Mouse (Mus musculus) R1 (cell line): ENCODE data around the gene Plxdc2.

Experiments
- DNase-seq: peaks from one replicate; pipeline ENCODE4 v3.0.0-alpha.2; 2018; ENCODE audit warnings: low read depth, low spot score

Plxdc2 gene

DNA sequence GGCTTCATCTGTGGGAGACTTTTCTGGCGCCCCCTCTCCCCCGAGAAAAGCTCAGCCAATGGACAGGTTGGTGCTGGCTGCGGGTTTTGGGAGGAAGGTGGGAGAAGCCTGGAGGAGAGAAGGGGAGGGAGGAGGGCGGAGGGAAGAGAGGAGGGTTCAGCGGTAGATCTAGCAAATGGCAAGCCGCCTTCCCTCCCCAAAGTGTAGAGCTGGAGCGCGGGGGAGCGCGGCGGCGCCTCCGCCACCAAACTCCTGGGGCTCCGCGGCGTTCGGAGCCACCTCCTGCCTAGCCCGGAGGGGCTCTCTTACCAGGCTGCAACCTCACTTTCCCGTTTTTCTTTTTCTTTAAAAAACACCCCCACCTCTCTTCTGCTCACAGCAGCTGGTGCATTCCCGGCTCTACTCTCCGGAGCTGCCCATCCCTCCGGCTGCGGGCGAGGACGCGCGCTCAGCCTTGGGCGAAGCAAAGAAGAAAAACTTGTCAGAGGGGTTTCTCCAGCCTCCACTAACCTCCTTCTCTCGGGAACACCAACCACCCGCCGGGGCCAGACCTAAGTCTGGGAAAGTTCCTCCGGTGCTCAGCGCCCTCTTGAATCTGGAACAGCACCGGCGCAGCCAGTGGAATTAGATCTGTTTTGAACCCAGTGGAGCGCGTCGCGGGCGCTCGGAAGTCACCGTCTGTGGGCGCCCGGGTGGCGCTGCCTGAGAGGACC, at the start of gene Plxdc2:
Plxdc2 (plus strand) TSS at position 199 of the 713 bp plus-strand sequence.
- DNase-seq: peak; percentile 91

DNA sequence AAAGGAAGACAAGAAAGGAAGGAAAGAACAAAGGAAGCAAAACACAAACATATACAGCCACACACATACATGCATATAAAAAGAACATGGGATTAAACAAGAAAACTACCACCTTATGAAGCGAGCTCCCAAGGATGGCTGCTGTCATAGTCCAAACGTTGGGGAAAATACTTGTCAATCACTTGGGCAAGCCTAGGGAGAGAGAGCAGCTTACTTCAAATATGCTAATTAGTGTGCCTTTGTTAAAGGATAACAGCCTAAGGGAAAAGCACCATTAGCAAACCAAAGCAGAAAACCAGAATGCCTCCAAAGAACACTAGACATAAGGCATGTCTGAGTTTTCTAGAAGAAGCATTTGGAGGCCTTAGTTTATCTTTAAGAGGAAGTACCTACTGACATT, 45.7 kb upstream of the Plxdc2 start:
- peak; percentile 32 for DNase-seq

DNA sequence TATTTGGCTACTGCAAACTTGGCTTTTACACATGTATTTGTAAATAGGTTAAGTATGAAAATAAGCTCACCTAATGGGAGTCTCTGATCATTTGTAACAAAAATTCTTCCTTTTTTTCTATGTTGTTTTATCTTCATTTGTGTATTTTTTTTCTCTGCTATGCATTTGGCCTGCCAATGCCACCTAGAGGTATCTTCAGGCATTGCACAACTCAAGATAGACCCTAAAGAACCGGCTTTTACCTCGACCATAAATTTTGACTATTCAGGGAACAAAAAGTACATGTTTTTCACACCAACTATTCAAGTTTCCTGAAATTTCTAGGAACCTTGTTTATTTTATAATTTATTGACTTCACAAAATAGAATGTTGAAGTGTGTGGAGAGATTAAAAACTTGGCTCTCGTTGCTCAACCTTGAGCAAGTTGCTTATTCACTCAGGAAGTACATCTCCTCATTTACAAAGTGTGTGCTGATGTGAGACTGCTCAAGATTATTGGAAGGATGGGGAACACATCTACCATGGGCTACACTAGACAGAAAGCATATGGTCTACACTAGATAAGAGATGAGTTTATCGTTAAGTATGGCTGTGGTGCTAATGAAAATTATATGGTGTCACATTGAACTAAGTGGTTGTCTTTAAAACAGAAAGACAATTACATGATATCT, 43.6 kb upstream of the Plxdc2 start:
- DNase-seq: peak; percentile 37

DNA sequence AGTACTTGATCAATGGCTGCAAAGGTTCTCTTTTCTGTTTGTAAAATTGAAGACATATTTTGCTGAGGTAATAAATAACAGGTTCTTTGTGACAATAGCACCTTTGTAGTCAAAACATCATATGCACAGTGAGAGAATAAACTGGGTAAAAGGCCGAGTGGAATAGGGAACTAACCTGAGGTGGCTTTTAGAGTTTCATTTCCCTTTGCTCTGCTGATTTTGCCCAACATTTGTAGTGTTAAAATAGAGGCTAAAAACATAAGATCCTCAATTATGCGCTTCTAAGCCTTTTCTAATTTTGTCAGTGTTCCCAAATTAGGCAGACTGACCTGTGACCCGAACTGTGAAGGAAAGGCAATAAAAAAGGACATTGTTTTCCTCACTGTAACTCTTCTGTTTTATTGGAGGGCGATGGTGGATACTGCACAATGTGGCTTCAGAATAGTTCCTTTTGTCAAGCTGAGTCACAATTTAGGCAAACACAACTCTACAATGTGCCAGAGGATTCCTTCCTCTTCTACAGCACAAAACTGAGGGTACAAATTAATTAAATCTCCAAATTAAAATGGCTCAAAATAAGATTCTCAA, 20.8 kb upstream of the Plxdc2 start:
- DNase-seq: no peak

DNA sequence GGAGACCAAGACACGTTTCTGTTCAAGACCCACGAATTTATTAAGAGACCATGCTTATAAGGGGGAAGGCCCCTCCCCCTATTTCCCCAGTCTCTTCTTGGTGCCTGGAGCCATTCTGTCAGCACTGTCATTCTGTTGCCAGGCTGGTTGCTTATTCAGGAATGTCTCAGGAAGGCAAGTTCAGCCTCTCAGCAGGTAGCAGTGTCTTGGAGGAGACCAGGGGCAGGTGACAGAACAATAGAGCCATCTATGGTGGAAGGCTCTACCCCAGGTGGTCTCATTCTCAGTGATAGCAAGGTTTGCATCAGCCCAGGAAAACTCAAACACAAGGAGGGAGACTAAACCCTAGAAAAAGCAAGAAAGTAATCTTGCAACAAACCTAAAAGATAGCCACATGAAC, 11.5 kb upstream of the Plxdc2 start:
- peak; percentile 95 for DNase-seq

DNA sequence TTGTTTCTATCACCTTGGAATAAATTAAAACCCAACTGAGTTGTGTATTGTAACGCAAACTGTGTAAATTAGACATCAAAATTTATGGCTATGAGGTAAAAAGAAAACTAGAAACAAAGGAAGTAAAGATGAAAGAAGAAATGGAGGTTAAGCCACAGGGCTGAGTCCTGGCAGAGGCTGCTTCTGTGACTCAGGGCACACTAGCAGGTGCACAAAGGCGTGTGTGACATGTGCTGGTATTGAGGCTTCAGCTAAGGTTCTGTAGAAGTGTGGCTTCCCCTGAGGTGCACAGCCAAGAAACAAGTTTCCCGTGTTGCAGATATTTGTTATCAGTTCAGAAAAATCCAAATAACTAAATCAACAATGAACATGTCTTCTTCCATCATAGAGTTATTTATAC, 5.0 kb upstream of the Plxdc2 start:
- no peak for DNase-seq

DNA sequence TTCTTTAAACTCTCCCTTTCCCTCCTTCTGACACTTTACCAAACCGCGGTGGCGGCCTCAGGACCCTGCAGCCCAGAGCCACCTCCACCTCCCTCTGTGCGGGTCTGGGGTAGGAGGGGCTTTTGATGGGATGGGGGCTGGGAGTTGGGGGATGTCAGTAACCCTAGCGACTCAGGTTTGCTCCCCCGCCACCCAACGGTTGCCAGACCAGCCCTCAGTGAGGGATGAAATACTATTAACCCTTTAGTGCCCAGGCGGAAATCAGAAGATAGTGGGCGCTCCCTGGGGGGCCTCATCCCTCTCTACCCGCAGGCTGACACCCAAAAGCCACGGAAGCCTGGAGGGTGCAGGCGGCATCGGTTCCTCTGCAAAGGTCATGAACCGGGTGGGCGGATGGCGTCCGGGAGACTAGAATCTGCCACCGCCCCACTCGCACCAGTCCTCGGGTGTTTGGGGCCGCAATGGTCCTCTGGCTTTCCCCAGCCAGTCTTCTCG, 446 bp upstream of the Plxdc2 start:
- DNase-seq: peak; percentile 86

DNA sequence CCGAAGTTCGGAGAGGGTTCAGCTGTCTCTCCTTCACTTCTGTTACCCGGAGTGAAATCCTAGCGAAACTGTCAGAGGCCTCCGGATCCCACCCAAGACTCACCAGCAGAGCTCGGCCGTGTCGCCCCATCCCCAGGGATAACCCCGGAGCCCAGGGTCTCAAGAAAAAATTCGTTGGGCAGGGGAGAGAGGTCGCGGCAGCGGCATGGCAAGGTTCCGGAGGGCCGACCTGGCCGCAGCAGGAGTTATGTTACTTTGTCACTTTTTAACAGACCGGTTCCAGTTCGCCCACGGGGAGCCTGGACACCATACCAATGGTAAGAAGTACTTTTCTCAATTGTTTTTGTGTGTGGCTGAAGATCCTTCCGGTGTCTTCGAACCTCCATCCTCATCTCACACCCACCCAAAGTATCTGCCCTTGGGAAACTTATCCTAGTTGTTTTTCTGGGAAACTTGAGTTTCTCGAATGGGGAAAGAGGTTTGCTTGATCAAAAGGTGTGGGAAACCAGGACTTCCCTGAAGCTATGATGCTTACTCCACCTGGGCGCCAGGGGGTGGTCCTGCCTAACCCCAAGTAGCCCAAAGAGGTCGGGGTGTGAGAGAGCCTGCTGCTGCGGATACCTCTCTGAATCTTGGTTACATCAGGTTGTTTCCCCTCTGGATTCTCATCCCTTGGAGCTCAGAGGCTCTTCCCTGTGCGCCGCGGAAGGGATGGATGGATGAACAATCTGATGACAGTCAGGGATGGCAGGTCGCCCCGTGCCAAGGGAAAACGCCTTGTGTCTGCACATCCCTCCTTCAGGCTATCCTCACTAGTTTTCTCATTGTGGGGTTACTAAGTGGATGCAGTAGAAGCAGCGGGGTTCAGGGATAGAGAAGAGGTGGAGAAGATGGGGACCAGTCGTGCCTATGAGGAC, 1.1 kb downstream of the Plxdc2 start:
- peak; percentile 28 for DNase-seq

DNA sequence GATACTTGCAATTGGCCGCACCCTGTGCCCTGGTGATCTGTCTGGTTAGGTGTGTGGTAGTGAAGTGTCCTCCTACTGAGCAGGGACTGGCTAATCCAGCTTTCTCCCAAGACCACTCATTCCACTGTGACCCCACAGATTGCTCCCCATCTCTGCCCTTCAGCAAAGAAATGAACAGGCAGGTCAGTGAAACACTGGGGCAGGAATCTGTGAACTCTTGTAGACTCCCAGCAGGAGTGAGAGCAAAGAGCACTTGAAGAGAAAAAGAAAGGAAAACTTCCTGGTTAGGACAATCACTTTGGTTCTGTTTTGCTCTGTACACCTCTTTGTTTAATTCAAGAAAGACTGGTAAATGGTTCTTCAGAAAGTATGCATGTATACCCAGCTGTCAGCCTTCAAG, 1.8 kb downstream of the Plxdc2 start:
- DNase-seq: peak; percentile 18

DNA sequence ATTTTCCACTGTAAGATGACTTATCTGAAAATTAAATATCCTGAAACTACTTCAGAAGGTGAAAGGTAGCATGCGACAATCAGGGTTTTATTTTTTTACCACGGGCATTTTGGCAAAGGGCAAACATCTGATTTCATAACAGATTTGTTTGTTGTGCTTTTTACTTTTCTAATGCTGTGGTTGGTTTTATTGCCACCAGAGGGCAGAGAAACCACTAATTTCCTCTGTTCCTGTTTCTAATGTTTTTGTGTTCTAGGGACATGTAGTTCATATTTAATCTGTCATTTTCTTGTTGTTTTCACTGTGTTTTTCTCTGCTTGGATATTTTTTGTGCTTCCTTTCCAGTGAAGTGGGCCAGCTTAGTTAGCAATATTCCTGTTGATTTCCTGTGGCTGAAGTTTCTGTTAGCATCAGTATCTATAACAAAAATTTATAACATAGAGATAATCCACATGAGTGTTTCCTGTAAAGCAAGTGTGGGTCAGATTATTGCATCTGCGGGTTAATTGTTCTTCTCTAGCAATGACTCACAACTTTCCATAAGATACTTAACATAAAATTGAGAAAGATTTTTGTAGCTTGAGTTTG, 3.3 kb downstream of the Plxdc2 start:
- no peak for DNase-seq

DNA sequence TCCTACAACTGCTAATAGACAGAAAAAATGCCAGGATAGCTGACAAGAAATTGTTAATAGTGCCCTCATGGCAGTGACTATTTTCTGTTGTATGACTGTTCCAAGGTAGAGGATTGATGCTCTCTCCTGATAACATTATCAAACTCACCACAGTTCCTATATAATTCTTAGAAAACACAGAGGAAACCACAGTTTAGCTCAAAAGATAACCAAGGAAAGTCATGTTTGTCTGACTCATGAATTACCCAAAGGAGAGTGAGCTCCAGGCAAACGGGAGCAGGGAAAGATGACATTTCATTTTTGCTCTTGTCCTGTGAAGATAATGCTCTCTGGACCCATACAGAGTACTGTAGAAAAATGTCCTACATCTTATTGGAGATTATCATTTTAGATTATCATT, 8.6 kb downstream of the Plxdc2 start:
- DNase-seq: no peak

DNA sequence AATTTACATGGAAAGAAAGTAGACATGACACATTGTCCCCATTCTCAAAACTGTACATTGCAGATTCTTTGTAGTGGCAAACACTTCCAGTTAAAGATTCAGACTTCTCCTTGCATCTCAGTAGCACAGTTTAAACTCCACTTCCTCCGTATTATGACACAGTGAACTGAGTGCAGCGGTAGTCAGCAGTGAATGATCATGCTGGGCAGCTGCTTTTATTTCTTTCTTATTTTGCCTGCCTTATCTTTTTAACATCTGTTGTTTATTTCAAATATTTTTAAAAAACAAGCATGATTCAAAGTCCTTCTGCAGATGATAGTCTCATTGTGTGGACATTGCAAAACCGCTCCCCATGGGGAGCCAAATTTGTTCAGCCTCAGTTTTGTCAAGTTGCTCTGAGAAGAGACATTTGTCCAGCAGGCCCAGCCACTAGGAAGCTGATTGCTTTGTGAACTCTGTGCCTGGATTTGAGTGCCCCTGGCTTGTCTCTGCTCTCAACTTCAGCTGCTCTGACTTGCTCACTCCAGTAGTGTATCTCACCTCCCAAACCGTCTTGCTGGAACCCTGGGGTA, 9.8 kb downstream of the Plxdc2 start:
- no peak for DNase-seq

DNA sequence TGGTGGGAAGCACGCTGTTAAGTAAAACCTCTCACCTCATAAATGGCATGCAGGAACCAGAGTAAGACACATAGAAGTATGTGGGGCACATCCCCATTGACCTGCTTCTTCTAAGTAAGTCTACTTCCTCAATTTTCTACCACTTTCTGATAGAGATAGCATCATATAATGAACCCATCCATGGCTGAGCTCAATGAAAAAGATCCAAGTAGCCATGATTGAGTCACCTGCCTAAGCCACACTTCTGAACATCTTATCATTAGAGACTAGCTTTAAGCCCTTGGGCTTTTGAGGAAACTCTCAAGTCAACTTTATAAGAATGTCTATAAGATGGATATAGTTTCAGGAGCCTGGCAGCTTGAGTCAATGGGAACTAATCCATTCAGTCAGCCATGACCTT, 14.3 kb downstream of the Plxdc2 start:
- no peak for DNase-seq

DNA sequence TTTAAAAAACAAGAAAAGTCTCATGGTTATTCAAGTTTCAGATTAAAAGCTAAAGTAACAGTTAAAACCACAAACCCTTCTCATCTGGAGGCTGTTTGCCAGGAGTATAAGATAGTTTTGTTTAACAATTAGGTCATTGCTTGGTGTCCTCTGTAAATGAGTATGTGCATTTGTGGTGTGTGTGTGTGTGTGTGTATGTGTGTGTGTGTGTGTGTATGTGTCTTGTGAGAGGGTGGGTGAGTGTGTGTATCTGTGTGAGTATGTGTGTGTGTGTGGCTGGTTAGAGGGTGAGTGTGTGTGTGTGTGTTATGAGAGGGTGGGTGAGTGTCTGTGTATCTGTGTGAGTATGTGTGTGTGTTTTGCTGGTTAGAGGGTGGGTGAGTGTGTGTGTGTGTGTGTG, 18.2 kb downstream of the Plxdc2 start:
- DNase-seq: no peak

DNA sequence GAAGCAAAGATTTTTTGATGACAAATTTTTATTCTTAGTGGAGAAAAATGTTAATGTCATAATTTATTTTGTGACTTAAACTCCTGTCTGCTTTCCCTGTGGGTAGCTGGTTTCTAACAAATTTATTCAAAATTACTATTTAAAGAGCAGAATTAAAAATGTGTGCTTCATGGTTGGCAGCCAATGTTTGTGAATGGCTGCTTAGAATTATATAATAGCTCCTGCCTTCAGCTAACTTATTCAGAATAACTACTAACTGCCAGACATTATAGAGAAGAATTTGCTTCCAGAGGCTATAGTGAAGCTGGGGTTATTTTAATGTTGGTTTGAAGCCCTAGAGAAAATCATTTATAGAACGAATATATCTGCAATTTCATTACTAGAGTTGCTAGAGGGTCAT, 30.1 kb downstream of the Plxdc2 start:
- no peak for DNase-seq

DNA sequence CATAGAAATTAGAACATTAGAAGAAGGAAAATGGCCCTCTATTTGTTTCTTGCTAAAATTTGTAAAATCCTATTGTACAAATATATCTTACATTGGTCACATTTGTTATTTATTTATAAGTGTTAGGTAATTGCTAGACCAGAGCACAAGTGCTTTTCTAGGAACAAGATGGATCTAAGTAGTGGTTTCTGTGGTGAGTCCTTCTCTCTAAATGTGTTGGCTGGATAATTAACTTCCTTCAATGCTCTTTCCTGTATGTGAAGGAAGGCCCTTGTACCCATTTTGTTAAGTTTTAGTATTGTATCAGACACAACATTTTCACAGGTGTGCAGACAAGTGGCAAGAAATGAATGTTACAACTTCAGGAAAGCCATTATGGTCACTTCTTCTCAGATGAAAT, 30.6 kb downstream of the Plxdc2 start:
- DNase-seq: no peak

DNA sequence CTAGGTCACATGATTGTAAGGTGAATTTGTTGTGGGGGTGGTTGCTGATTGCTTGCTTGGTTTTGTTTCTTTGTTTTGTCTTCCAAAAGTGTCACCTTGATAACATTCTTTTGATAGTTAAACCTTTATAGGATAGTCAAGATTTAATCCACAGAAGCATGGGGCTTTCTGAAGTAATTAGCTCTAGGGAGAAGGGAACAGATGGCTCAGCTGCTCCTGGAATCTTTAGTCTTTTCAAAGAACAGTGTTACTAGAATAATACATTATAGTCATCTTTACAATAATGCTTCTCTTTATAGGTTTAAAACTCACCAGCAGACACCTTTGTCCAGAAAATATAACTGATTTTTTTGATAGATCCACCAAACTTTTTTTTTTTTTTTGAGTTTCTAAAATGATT, 31.7 kb downstream of the Plxdc2 start:
- DNase-seq: no peak

DNA sequence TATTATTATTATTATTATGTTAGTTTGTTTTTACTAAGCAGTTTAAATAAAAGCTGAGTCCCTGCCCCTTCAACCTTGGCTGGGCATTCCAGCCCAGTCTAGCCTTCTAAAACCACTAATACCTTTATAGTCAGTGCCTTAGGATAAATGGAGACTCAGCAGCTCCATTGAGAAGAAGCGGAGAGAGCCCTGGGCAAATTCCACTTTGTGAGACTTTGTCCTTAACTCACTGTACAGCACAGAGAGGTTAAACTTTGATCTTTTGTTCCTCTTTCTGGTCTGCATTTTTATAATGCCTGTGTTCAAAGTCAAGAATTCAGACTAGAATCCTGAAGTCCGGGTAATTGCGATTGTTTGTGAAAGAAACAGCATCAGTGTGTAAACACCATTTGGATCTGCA, 41.4 kb downstream of the Plxdc2 start:
- peak; percentile 6 for DNase-seq

DNA sequence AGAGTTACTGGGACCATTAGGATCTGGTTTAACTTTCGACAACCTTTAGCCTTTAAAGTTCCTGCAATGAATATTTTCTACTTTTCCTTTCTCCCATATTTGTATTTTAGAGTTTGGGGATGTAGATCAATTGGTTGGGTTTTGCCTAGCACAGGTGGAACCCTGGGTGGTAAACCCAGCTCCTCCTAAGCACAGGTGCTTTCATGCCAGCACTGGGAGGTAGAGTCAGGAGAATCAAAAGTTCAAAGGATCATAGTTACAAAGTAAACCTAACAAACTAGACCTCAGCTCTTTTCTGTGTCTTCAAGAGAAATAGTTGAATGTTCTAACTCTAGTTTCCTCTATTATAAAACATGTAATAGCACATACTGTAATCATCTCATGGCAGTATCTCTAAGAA, 41.9 kb downstream of the Plxdc2 start:
- DNase-seq: no peak

DNA sequence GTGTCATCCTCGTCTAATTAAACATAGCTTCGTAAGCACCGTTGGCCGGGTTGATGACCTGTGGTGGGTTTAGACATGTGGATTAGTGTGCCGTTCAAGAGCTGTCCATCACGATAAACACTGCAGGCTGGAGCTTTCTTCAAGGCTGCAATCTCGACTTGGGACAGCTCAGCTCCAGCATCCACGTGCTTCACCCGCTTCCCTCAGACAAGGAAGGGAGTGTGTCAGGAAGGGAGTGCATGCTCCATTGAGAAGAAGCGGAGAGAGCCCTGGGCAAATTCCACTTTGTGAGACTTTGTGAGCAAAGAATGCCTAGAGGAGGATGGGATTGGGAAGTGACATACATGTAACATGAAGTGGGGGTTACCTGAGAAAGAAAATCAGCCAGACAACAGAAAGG, 42.8 kb downstream of the Plxdc2 start:
- DNase-seq: peak; percentile 4

DNA sequence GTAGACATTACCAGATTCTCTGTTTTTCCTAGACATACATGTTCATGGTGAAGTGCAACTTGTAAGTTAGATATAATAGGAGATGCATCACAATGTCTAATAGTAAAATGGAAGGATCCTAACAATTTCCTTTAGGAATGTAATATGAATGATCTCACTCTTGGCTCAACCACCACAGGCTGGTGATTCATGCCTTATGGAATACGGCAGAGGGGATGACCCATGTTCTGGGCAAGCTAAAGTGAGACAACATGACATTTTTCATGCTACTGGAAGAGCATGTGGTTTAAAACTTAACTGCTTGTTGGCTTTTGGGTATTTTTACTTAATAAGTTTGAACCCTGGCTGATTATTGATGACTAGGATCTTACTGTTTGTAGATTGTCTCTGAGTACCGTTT, 50.4 kb downstream of the Plxdc2 start:
- DNase-seq: no peak
